Mouse (Mus musculus) hindbrain, embryonic 14.5 days (tissue): ENCODE results near the gene Txnrd3. TPM values are rescaled to one million over a fixed set of nuclear protein-coding genes. Genes with fewer than 3 reads are reported as not detected.

ENCODE experiments used
- ATAC-seq: fragments of 200-750 bp; cut with Nextera tagmentation; 2 replicates; pipeline ENCODE4 v1.8.0; 2017; ENCODE audit warnings: moderate number of reproducible peaks, mild to moderate bottlenecking, moderate TSS enrichment, moderate library complexity; ENCODE audit not compliant: low FRiP score
- DNase-seq: peaks from one replicate; pipeline ENCODE4 v3.0.0-alpha.2; 2015; ENCODE audit warnings: low spot score
- H3K27ac ChIP-seq: fragments of 300-500 bp; sonication (generic); 2 replicates; pipeline ENCODE4 v1.5.1; 2014; ENCODE audit warnings: mild to moderate bottlenecking, moderate library complexity
- H3K27me3 ChIP-seq: fragments of 300-500 bp; sonication (generic); 2 replicates; pipeline ENCODE4 v1.6.1; 2014; ENCODE audit warnings: mild to moderate bottlenecking, low read length, mixed read lengths; ENCODE audit not compliant: control insufficient read depth, insufficient read depth
- H3K36me3 ChIP-seq: fragments of 300-500 bp; sonication (generic); replicated peaks from 2 replicates; pipeline ENCODE4 v1.6.1; 2014; ENCODE audit not compliant: control insufficient read depth, insufficient read depth
- H3K4me1 ChIP-seq: fragments of 300-500 bp; sonication (generic); replicated peaks from 2 replicates; pipeline ENCODE4 v1.6.1; 2014; ENCODE audit warnings: antibody characterized with exemption, low read length, mixed read lengths; ENCODE audit not compliant: control insufficient read depth, insufficient read depth
- H3K4me2 ChIP-seq: fragments of 300-500 bp; sonication (generic); replicated peaks from 2 replicates; pipeline ENCODE4 v1.6.1; 2014; ENCODE audit warnings: mild to moderate bottlenecking, moderate library complexity
- H3K4me3 ChIP-seq: fragments of 300-500 bp; sonication (generic); replicated peaks from 2 replicates; pipeline ENCODE4 v1.5.1; 2014; ENCODE audit warnings: mild to moderate bottlenecking, low read length
- H3K9ac ChIP-seq: fragments of 300-500 bp; sonication (generic); 2 replicates; pipeline ENCODE4 v1.6.1; 2014
- H3K9me3 ChIP-seq: fragments of 300-500 bp; sonication (generic); 2 replicates; pipeline ENCODE4 v1.6.1; 2016; ENCODE audit warnings: low read length; ENCODE audit not compliant: control insufficient read depth
- WGBS: fragments of 180-500 bp; shearing (Covaris S2); extraction: QIAGEN DNeasy Blood & Tissue Kit; methylation state at CpG from one replicate; pipeline ENCODE4 v1.1.7; 2014; 5-methylcytosine and 5-hydroxymethylcytosine counted together
- polyA plus RNA-seq: library from polyadenylated mRNA; unstranded; fragments of >200 nt; fragmentation: Nextera tagmentation; extraction: Ambion mirVana; gene quantifications from 2 replicates; pipeline ENCODE4 v1.2.1, GENCODE M21; 2014

Txnrd3 gene
- polyA plus RNA-seq, 1 experiment from 2014 or later = 16.0 TPM

DNA sequence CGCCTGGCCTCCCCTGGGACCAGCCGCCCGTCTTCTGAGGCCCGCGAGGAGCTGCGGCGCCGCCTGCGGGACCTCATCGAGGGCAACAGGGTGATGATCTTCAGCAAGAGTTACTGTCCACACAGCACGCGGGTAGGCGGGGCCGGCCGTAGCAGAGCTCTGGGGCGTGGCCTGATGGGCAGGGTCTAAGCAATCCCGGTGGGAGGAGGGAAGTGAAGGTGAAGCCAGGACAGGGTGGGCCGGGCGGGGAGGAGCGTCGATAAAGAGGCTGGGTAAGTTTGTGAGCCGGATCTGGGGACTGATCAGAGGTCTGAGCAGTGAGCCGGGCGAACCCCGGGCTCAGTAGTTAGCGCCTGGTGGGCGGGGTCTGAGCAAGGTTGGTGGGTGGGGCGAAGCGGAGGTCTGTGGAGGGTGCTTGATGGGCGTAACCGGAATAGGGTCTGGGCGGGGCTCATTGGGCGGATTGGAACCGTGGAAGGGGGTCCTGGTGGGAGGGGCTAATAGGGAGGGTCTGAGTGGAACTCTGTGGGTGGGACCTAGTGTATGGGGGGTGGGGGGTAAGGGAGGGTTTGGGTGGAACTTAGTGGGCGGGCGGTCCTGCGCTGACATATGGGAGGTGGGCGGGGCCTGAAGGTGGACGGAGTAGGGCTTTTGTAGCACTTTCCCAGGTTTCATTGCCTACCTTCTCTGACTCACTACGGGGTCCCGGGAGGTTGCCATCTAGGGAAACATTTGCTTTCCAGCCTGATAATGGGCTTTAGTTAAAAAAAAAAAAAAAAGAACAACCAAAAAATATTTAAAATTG is 685 bp downstream of the Txnrd3 start:
- Histone ChIP-seq H3K36me3 (no peaks in the 10 kb centered on the region), H3K9ac (peak overlapping the region; percentile 77), H3K27me3 (no peaks in the 10 kb centered on the region), H3K4me2 (peak overlapping the region; percentile 83), H3K4me1 (0 out of 2 replicates have a peak, but pooled peaks cover 8% of the 10 kb centered on the region), H3K4me3 (peak overlapping the region; percentile 72), H3K9me3 (no peaks in the 10 kb centered on the region), H3K27ac (peak overlapping the region; percentile 84)
- peak; percentile 91 for ATAC-seq
- WGBS = under 1% methylated on average over 41 of the region's 41 CpGs
- DNase-seq = peak; percentile 76

DNA sequence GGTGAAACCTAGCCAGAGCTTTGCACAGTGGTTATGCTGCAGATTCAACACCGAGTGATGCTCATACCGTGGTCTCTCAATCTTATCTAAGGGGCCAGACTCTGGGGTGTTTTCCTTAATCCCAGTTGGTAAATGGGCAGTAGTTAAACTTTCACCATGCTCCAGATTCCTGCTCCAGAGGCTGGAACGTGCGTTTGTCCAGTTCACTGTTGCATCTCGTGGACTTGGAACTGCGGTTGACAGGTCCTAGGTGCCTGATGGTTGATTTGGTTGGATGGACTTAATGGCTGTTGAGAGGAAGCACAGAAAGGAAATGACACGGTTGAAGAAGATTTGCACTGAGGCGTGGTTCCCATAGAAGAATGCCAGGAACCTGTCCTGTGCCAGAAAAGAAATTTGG is 6.1 kb downstream of the Txnrd3 start:
- H3K27me3 ChIP-seq = no peaks in the 10 kb centered on the region
- H3K27ac ChIP-seq = no peak overlapping the region
- DNase-seq (no peak), ATAC-seq (no peak)
- H3K9me3 ChIP-seq = no peaks in the 10 kb centered on the region
- H3K9ac ChIP-seq = no peak overlapping the region
- H3K4me1 ChIP-seq = 0 out of 2 replicates have a peak, but pooled peaks cover 7% of the 10 kb centered on the region
- 0 out of 2 replicates have a peak, but pooled peaks cover 6% of the 10 kb centered on the region for H3K36me3 ChIP-seq
- no peak overlapping the region for H3K4me2 ChIP-seq
- WGBS = 93% methylated on average over 8 of the region's 8 CpGs
- H3K4me3 ChIP-seq = no peak overlapping the region

DNA sequence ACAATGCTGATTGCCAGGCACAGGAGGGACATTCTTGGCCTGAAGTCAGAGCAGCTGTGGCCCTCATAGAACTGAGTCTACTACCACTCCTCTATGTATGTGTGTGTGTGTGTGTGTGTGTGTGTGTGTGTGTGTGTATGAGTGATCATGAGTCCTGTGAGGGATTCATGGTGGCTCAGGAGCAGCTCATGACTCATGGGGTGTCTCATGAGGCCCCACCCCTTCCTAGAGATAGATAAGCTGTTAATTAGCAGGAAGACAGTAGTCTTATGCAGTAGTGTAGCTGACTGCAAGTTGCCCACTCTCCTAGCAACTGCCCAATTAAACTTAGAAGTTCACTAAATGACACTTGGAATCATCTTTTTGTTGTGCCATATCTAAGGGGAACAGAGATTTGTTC is 8.0 kb downstream of the Txnrd3 start:
- Histone ChIP-seq H3K9ac (no peak overlapping the region), H3K27ac (no peak overlapping the region), H3K4me3 (no peak overlapping the region), H3K4me2 (no peak overlapping the region), H3K4me1 (no peaks in the 10 kb centered on the region), H3K36me3 (0 out of 2 replicates have a peak, but pooled peaks cover 6% of the 10 kb centered on the region), H3K9me3 (no peaks in the 10 kb centered on the region), H3K27me3 (no peaks in the 10 kb centered on the region)
- DNase-seq (no peak), ATAC-seq (no peak)

DNA sequence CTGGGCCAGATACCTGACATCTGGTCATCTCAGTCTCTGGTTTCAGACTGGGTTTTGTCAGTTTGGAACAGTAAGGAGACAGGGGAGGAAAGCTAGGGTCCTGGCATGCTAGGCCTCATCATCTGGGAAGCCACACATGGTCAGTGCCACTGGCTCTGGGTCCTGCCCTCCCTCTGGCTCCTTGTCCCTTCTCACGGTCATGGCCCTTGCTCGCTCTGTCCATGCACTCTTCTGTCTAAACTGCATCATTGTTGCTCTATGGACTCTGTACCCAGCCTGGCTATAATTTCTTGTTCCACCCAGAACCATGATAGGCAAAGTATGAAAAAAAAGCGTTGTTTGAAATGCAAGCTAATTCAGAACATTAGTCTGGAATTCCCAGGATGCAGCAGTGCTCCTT is 11.2 kb downstream of the Txnrd3 start:
- WGBS = 90% methylated on average over 3 of the region's 3 CpGs
- Histone ChIP-seq H3K27me3 (no peaks in the 10 kb centered on the region), H3K36me3 (0 out of 2 replicates have a peak, but pooled peaks cover 6% of the 10 kb centered on the region), H3K9me3 (no peaks in the 10 kb centered on the region), H3K9ac (no peak overlapping the region), H3K4me3 (no peak overlapping the region), H3K4me2 (no peak overlapping the region), H3K4me1 (no peaks in the 10 kb centered on the region), H3K27ac (no peak overlapping the region)
- ATAC-seq = no peak
- DNase-seq = no peak

DNA sequence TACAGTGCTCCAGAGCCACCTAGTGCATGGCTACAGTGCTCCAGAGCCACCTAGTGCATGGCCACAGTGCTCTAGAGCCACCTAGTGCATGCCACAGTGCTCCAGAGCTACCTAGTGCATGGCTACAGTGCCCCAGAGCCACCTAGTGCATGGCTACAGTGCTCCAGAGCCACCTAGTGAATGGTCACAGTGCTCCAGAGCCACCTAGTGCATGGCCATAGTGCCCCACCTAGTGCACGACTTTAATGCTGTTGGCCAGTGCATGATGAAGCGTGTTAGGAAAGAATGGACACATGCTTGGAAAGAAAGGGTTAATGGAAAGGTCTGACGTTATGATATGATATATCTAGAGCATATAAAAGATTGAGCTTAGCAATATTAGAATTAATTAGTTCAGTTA is 14.6 kb downstream of the Txnrd3 start:
- Histone ChIP-seq H3K9ac (no peak overlapping the region), H3K36me3 (peaks cover 9% of the 10 kb centered on the region), H3K27ac (no peak overlapping the region), H3K4me3 (no peak overlapping the region), H3K9me3 (no peaks in the 10 kb centered on the region), H3K4me1 (no peaks in the 10 kb centered on the region), H3K27me3 (no peaks in the 10 kb centered on the region), H3K4me2 (no peak overlapping the region)
- WGBS = 81% methylated on average over 3 of the region's 3 CpGs
- ATAC-seq = no peak
- no peak for DNase-seq

DNA sequence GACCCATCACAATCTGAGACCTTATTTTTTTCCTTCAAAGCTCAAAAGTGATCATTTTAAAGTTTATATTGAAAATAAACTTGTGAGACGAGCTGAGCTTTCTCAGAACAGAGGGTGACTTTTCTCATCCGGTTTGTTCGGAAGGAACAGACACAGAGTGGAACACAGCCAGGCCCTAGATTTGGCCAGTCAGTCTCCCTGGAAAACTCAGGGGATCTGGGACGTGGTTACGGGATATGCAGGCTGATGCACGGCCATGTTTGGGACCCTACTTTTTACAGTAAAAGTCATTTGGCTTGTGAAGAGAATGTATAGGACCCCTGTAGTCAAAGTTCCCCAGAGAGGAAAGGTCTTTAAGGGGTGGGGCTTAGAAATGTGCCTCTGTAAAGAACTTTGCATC is 15.1 kb downstream of the Txnrd3 start:
- Histone ChIP-seq H3K9ac (no peak overlapping the region), H3K36me3 (peaks cover 15% of the 10 kb centered on the region), H3K9me3 (no peaks in the 10 kb centered on the region), H3K4me2 (no peak overlapping the region), H3K27ac (no peak overlapping the region), H3K27me3 (no peaks in the 10 kb centered on the region), H3K4me3 (no peak overlapping the region), H3K4me1 (no peaks in the 10 kb centered on the region)
- 90% methylated on average over 6 of the region's 6 CpGs for WGBS
- DNase-seq = no peak
- ATAC-seq = no peak

GRCm38 (mm10) chr6:89659692-89660423 is 16.1 kb downstream of the Txnrd3 start:
- ATAC-seq (no peak), DNase-seq (no peak)
- Histone ChIP-seq H3K4me1 (no peaks in the 10 kb centered on the region), H3K27me3 (no peaks in the 10 kb centered on the region), H3K9ac (no peak overlapping the region), H3K4me3 (no peak overlapping the region), H3K4me2 (no peak overlapping the region), H3K36me3 (peaks cover 13% of the 10 kb centered on the region), H3K9me3 (no peaks in the 10 kb centered on the region), H3K27ac (no peak overlapping the region)
- 30% methylated on average over 7 of the region's 7 CpGs for WGBS

- H3K27ac ChIP-seq = no peak overlapping the region
- DNase-seq (no peak), ATAC-seq (no peak)
- H3K9me3 ChIP-seq = no peaks in the 10 kb centered on the region
- H3K36me3 ChIP-seq = peaks cover 14% of the 10 kb centered on the region
- H3K9ac ChIP-seq = no peak overlapping the region
- no peaks in the 10 kb centered on the region for H3K27me3 ChIP-seq
- no peak overlapping the region for H3K4me2 ChIP-seq
- no peaks in the 10 kb centered on the region for H3K4me1 ChIP-seq
- WGBS = 55% methylated on average over 1 of the region's 1 CpGs
- no peak overlapping the region for H3K4me3 ChIP-seq
These were observed 16.7 kb downstream of the Txnrd3 start for GRCm38 (mm10) chr6:89660490-89660889.

DNA sequence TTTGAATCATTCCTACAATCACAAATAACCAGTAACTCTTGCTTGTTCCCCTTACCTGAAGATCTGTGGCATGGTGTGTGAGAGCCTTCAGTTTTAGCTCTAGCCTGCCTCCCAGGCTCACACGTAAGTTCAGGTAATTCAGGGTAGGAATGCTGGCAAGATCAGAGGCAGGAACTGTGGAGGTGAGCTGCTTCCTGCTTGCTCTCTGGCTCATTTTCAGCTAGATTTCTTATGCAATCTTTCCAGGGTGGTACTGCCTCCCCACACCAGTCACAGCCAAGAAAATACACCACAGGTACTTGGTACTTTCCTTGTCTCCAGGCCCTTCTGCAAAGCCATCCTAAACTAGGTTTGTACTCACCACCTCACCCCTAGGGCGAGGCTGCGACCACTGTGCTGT is 18.7 kb downstream of the Txnrd3 start:
- Histone ChIP-seq H3K4me1 (no peaks in the 10 kb centered on the region), H3K27ac (no peak overlapping the region), H3K9ac (no peak overlapping the region), H3K4me2 (no peak overlapping the region), H3K27me3 (no peaks in the 10 kb centered on the region), H3K4me3 (no peak overlapping the region), H3K36me3 (peaks cover 18% of the 10 kb centered on the region), H3K9me3 (no peaks in the 10 kb centered on the region)
- 97% methylated on average over 3 of the region's 3 CpGs for WGBS
- ATAC-seq (no peak), DNase-seq (no peak)
